Mouse (Mus musculus) MN1 (cell line): Measurements from ENCODE around the gene Tex19.1.
"Not testable (repeated sequence)": the region's sequence is repeated elsewhere in the genome, so short reads cannot be mapped to it uniquely, and the experiment has no call there.

ENCODE experiments used
- DNase-seq: peaks from one replicate; pipeline ENCODE4 v3.0.0-alpha.2; 2016; ENCODE audit warnings: low spot score

Gene Tex19.1

DNA sequence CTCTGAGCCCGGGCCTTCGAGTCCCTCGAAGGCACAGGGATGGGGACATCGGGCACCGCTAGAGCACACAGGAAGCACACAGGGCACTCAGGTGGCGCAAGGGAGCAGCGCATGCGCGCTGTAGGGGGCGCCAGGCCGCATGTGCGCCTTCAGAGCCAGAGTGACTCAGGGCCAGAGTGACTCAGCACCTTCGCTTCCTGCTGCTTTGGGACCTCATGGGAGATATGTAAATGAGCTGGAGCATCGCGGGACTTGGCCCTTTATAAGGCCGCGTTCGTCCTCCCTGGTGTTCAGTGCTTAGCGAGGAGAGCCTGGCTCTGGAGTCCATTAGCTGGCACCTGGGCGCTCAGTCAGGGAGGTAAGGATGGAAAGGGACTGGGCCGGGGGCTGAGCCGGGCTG lies at the start of gene Tex19.1:
Tex19.1 (plus strand) TSS at position 279 of the 400 bp plus-strand sequence.
- no peak for DNase-seq

DNA sequence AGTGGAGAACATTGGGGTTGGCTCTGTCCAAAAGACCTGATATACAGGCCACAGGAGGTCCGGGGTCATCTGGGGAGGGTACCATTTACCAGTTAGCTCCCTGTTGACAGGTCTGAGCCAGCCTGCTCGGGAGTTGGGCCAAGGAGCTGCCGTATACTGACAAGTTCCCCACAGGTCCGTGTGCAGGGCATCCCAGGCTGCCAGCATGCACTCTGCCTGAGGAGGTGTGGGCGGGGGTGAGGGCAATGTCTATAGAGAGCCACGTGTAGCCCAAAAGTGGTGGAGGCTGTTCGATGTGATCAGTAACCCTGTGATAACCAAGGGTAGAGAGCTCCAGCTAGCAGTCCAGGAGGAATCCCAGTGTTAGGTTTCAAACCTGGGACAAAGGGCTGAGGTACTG lies 46.2 kb upstream of the Tex19.1 start:
- DNase-seq, result no peak

- DNase-seq, result no peak
Measured at GRCm38 (mm10) chr11:121100692-121101091, 45.3 kb upstream of the Tex19.1 start.

GRCm38 (mm10) chr11:121101124-121101805 lies 44.7 kb upstream of the Tex19.1 start:
- DNase-seq, result no peak

DNA sequence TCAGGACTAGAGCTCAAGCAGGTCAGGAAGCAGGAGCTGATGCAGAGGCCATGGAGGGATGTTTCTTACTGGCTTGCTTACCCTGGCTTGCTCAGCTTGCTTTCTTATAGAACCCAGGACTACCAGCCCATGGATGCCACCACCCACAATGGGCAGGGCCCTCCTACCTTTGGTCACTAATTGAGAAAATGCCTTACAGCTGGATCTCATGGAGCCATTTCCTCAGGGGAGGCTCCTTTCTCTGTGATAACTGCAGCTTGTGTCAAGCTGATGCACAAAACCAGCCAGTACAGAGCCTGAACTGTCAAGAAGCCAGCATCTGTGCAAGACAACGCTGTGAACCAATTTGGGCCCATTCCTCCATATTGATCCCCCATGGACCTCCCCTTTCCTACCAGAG lies 38.7 kb upstream of the Tex19.1 start:
- DNase-seq, result not testable (repeated sequence)

GRCm38 (mm10) chr11:121108061-121108460 lies 37.9 kb upstream of the Tex19.1 start:
- DNase-seq, result no peak

DNA sequence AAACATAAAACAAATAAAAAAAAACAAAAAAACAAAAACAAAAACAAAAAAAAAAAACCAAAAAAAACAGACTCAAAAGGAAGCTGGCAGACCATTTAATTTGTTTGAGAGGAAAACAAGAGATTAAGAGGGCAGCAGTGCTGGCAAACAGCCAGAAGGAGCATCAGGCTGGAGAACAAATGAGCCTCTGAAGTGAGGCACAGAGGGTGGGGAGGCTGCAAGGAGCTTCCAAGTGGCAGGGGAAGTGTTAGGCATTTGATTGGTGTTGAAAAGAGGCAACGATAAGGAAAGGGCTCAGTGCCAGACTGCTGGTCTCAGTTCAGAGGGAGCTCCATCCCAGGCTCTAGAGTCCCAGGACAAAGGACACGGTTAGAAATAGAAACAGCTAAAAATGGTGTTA lies 36.0 kb upstream of the Tex19.1 start:
- DNase-seq, result peak; percentile 93

DNA sequence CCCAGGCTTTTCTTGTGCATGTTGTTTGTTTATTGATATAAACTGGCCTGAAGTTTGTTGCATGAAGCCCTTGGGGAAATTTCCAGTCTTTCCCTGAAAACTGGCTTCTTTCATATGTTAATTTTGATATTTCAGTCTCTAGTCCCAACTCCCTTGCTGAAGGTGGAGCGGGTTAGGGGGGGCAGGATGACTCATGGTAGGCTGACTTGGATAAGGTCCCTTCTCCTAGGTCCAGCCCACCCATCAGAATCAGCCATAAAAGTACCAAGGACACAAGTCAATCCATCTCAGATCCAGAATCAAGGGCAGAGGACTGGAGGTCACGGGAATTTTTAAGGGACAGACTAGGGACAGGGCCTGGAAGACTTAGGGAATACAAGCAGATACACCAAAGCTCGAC lies 34.9 kb upstream of the Tex19.1 start:
- DNase-seq, result no peak

- no peak for DNase-seq
Measured at GRCm38 (mm10) chr11:121111601-121112000, 34.3 kb upstream of the Tex19.1 start.

DNA sequence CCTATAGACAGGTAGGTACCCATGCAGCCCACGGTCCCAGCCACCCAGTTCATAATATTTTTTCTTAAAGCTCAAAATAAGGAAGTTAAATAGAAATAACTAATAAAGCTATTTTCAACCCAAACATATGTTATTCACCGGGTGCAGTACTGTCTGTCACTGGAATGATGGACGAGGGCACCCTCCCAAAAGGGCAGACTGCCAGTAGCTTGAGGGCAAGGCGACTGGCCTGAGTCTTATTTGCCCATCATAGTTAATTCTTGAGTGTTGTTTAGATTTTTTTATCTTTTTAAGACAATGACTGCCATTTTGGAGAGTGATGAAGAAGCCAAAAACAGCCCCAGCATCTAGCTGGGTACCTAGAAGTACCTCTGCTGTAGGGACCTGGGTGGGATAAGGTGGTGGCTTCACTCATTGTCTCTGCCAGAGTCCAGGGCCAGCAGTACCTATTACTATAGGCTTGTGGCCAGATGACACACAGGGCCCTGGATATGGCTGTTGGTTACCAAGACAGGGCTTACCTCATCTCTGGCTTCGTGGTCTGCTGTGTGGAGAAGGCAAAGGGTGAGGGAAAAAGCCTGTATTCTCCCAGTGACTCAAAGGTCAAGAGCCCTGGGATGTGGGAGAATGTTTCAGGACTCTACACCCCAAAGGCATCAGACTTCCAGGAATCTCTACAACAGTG lies 33.7 kb upstream of the Tex19.1 start:
- DNase-seq, result no peak

DNA sequence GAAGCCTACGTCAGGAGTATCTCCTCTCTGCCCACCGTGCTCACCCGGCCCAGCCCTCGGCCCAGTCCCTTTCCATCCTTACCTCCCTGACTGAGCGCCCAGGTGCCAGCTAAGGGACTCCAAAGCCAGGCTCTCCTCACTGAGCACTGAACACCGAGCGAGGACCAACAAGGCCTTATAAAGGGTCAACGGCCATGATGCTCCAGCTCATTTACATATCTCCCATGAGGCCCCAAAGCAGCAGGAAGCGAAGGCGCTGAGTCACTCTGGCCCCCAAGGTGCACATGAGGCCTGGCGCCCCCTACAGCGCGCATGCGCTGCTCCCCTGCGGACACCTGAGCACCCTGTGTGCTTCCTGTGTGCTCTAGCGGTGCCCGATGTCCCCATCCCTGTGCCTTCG lies 27.8 kb upstream of the Tex19.1 start:
- DNase-seq, result no peak

- DNase-seq, result no peak
Measured at GRCm38 (mm10) chr11:121118577-121118976, 27.4 kb upstream of the Tex19.1 start, which contains the start of gene Tex19.2. Tex19.2 (minus strand) TSS chr11:121118677.

GRCm38 (mm10) chr11:121121151-121121550 lies 24.8 kb upstream of the Tex19.1 start:
- DNase-seq, result no peak

DNA sequence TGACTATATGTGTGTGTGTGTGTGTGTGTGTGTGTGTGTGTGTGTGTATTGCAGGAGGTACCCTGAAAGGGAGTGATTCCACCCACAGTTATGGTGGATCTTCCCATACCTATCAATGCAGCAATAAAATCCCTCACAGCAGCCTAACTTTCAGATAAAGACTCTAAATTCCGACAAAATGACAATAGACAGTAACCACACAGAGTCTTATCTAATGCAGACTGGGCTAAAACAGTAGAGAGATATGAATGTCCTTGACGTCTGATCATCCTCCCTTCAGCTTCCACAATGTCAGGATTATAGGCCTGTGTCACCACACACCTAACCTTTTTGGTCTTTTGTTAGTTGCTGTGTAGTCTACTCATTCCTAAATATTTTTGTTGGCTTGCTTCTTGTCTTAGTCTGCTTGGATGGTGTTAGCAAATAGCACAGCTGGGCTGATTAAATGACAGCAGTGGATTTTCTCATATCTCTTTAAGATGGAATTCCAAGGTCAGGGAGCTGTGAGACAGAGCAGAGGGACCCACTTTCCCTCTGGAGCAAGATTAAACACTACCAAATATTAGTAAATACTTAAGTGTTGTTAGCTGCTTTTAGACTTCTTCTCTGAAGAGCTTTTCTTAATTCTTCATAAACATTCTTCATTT lies 23.8 kb upstream of the Tex19.1 start:
- no peak for DNase-seq

DNA sequence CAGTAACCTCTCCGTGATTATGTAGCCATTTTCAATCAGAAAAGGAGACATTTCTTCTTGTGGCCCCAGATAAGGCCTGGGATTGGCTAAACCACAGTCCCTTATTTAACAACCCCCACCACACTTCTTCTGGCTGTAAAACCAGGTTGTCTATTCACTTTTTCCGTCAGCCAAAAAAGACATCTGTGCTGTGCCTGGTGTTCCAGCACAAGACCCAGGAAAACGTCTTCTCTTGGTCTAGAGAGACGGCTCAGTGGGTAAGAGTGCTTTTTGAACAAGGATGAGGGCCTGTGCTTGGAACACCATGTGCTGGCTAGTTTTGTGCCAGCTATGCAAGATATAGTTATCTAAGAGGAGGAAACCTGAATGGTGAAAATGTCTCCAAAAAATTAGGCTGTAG lies 22.5 kb upstream of the Tex19.1 start:
- DNase-seq, result no peak

DNA sequence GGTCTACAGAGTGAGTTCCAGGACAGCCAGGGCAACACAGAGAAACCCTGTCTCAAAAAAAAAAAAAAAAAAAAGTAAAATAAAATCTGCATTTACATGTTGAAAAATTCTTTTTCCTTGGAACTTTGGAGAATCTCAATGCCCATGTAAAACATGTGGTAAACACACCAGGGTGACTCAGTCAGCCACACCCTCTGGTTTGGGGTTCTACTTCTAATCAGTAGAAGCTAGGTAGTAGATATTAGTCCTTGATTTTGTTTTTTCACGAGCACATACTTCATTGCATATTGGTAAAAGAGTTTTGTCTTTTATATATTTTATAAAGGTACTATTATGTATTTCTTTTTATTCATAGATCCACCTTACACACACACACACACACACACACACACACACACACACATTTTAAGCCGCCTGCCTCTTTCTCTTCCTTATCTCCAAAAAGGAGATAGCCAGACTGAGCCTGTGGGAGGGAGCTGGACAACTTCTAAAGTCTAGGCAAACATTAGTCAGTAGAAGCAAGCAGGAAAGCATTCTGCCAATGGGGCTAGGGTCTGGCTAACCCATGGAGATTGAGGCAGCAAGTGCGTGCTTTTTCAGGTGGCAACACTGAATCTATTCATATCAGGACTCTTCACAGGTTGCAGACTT lies 20.3 kb upstream of the Tex19.1 start:
- DNase-seq, result no peak

GRCm38 (mm10) chr11:121126395-121126794 lies 19.5 kb upstream of the Tex19.1 start:
- no peak for DNase-seq

GRCm38 (mm10) chr11:121127441-121127840 lies 18.5 kb upstream of the Tex19.1 start:
- no peak for DNase-seq

GRCm38 (mm10) chr11:121129616-121130015 lies 16.3 kb upstream of the Tex19.1 start:
- DNase-seq, result no peak

DNA sequence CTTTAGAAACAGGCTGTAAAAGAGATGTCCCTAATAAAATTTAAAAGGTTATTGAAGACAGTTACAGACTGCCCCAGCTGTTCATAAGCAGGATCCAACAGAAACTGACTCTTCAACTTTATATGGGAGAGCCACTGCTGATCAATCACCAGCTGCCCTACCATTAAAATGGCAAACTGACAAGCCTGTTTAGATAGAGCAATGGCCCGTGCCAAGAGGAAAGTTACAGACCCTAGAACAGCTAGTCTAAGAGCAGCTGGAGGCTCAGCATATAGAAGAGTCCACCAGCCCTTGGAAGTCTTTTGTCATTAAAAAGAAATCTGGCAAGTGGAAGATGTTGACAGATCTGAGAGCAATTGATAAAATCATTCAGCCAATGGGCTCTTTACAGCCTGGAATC lies 11.3 kb upstream of the Tex19.1 start:
- DNase-seq, result no peak

DNA sequence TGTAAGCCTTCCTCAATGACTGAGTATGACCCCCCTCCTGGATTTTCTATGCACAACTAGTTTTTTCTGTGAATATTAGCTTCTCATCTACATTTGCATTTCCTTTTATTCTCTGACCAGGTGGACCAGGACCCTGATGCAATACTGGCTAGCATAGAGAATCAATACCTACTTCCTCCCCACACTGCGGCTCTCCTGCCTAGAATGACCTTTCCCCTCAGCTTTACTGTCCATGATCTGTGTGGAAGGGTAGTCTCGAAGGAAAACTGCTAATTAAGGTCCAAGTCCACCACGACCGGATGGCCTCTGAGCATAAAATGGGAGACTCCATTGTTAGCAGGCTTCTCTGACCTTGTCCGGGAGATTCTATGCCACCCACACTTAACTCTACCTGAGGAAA lies 8.3 kb upstream of the Tex19.1 start:
- no peak for DNase-seq

DNA sequence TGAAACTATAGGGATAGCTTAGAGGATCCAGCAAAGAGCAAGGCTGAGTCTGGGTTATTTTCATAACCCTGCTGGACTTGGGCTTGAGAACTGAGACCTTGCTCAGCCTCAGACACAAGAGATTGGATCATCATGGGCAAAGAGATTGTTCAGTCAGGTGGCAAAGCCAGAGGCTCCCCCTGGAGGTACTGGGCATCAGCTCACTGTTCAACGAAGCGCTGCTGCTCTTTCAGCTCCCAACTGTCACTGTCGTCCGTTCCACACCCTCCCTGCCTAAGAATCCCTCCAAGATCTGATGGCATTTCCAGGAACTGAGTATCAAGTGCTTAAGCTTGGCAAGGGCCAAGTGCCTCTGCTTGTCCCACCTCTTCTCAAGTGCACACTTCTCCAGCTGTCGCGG lies 7.2 kb upstream of the Tex19.1 start:
- DNase-seq, result no peak
